Mouse (Mus musculus): Measurements from ENCODE around the gene C77080.
A peak's percentile ranks its signal among the peaks of the same experiment; 100 is the strongest.

Gene C77080

DNA sequence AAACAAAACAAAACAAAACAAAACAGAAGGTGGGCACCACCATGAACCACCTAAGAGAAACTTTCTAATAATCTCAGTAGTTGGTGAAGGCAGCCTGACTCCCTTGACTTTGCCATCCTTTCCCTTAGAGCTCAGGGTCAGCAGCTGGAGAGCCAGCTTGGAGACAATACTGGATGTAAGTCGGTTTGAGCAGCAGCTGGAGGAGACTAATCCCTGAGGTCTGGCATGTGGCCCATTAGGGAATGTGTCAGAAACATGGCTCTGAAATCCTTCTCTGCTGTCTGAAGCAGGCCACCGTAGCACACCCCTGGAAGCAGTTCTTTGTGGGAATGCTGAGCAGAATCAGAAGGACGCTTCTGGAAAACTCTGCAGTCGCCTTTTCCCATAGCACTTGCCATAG lies 49.7 kb downstream of the C77080 start:
- no peak for DNase-seq

DNA sequence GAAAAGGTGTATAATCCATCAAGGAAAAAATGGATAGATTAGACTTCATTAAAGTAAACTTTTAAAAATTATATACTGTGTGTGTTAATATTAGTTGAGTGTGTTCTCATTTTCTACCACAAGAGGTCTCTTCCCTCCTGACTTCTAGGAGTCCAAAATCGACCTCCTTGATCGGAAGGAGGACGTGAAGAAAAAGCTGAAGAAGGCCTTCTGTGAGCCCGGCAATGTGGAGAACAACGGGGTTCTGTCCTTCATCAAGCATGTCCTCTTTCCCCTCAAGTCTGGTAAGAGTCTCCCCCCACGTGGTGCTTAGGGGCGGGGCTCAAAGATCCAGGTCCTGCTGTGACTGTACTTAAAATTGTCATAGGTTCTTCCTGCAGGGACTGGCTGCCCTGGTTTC lies 51.7 kb downstream of the C77080 start:
- DNase-seq, result no peak

DNA sequence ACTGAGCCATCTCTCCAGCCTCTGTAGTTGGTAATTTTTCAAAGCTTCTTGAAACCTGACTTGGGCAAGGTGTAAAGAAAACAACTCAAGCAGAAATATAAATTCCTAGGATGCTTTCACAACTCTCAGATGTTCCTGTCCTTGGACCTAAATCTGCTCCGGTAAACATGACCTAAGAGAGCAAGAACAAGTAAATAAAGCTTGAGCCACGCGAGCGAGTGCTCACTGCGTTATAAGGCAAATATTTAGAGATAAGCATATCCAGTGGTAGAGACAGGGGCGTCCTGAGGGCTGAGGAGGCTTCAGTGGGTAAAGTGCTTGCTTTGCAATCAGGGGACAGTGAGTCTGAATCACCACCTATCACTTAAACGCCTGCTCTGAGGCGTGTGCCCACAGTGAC lies 54.4 kb downstream of the C77080 start:
- DNase-seq, result no peak

DNA sequence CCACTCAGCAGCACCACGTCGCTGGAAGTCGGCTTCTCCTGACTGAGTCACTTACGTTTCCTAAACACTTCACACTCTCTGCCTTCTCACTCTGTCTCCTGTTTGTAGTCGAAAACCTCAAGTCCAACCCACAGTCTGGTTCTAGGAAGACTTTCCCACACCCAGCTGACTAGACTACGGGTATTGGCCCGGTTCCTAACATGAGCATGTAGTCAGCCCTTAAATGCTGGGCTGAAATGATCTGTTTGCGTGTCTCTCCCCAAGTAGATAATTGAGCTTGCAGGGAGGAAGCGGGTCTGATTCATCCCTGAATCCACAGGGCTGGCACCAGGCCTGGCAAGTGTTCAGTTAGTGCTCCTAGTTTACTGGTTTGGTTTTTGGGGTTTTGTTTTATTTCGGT lies 56.5 kb downstream of the C77080 start:
- no peak for DNase-seq

GRCm38 (mm10) chr4:129197514-129197913 lies 63.7 kb downstream of the C77080 start:
- no peak for DNase-seq

DNA sequence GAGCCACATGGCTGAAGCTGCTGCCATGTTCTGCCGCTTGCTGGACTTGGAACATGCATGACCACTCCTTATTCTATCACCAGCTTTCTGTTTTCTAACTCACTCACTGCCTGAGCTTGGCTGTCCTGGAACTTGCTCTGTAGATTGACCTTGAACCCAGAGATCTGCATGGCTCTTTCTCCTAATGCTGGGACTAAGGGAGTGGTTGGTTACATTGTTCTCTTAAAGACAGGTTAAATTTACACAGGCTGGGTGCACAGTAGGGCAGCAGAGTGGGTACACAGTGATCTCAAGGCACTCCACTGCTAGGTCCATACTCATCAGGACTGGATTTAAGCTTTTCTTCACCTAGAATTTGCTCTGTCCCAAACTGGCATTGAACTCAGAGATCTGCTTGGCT lies 66.9 kb downstream of the C77080 start:
- no peak for DNase-seq

GRCm38 (mm10) chr4:129191691-129192090 lies 69.5 kb downstream of the C77080 start:
- DNase-seq, result no peak

- DNase-seq, result peak; percentile 35
Observed at GRCm38 (mm10) chr4:129190538-129190937, 70.7 kb downstream of the C77080 start.

GRCm38 (mm10) chr4:129189542-129190519 lies 71.4 kb downstream of the C77080 start, which contains the start of the genes S100pbp and Yars:
Gene S100pbp (minus strand): TSS chr4:129189727.
Gene Yars (plus strand): TSS chr4:129189760.
- DNase-seq, result peak; percentile 99

DNA sequence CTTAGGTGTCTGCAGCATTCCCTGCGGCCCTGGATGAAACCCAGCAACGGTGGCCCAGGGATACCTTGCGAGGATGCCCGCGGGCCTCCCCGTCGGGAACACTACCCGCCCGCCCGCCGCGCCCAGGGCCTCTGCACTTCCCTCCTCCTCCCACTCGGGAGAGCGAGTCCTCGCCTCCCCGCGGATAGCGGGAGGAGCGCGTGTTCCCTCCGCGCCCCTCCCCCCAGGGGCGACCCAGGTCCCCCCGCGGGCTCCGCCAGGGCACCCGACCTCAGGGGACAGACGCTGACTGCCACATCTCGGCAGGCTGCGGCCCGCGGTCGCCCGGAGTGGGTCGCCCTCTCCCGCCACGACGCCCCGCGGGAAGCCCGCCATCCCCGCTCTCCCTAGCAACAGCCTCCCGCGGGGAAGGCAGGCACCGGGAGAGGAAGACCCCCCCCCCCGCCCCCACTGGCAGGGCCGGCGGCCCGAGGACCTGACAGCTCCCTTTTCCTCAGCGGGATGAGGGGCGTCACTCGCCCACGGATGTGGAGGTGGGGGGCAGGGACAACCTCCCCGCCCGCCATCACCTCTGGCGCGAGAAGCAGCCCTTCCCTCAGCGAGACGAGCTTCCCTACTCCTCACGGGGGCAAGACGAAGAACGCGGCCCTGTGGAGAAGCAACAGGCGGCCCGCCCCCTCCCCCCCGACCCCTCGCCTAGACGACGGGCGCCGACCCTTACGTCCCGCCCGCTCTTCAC lies 72.2 kb downstream of the C77080 start:
- DNase-seq, result peak; percentile 75

DNA sequence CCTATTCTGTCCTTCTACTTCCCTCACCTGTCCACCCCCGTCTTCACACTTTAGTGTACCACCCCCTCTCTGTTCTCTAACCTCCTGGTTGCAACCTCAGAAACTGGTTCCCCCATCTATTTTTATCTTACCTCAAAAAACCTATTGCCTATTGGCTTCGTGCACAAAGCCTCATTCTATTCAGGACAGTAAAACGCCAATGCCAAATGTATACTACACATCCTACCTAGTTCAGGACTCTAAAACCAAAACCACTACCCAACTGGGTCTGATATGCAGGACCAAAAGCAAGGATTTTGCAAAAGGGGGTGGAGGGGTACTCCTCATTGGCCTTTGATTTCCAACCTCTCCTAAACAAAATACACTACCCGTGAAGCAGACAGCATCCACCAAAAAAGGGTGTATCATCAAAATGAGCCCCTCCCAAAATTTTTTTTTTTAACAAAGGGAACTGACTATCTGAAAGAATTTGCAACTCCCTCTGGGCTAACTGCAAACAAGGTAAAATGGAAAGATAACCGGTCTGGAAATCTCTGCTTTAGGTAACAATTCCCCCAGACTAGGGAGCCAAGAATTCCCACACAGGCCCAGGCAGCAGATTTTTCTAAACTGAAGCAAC lies 73.1 kb downstream of the C77080 start:
- DNase-seq, result no peak

DNA sequence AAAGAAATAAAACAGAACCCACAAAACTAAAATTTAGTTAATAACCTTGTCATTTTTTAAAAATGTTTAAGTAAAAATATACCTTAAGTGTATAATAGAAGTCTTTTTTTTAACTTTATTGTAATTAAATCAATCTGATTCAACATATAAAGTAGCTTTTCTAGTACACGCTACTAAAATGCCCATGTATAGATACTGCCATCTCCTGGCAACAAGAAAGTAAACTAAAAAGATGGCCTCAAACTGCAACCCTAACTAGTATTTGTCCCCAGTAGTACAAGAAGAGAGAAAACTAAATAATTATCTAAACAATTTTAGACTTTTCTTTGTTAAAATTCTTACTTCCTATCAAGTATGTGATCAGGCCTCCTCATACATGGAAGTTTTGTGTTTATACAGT lies 81.6 kb downstream of the C77080 start:
- DNase-seq, result no peak

- peak; percentile 19 for DNase-seq
Observed at GRCm38 (mm10) chr4:129172529-129172928, 88.7 kb downstream of the C77080 start.
